10 mouse cellular contexts compared by ENCODE assay signal in genomic region chr11:115894755-115895520, GRCm38 (mm10). TPM values are rescaled to one million over a fixed set of nuclear protein-coding genes. Genes with fewer than 3 reads are reported as not detected.
A peak's percentile ranks its signal among the peaks of the same experiment; 100 is the strongest.
DNase-seq lines count a peak whose midpoint lies in the region; ATAC-seq and TF ChIP-seq lines count a peak whose summit lies in the region.
"Had no signal": no experiment of that assay in that cellular context is flagged by ENCODE, and none has a peak within 500 bp of the region (broad histone marks: within the 10 kb centered on the region; RNA-seq: fewer than 3 reads in every experiment).

No protein-coding gene starts in this region.

- H3K9ac ChIP-seq in limb, embryonic 11.5 days (ENCODE audit: low read length) = no peak overlapping the region
- H3K9ac ChIP-seq: embryonic facial prominence, embryonic 12.5 days had no signal

- 77% methylated on average over 14 of the region's 14 CpGs for WGBS in limb, embryonic 11.5 days
- 70% methylated on average over 14 of the region's 14 CpGs for WGBS in limb, embryonic 10.5 days
- 75% methylated on average over 14 of the region's 14 CpGs for WGBS in small intestine, adult 2 months

- H3K4me1 ChIP-seq in limb, embryonic 11.5 days (ENCODE audit: control insufficient read depth, insufficient read depth, low read length) = peaks cover 8% of the 10 kb centered on the region
- H3K4me1 ChIP-seq in limb, embryonic 10.5 days = peaks cover 21% of the 10 kb centered on the region
- H3K4me1 ChIP-seq in embryonic fibroblast, embryonic 13.5 days (ENCODE audit: control insufficient read depth, insufficient read depth, low read length) = no peaks in the 10 kb centered on the region
- H3K4me1 ChIP-seq in small intestine, adult 2 months (ENCODE audit: control insufficient read depth, insufficient read depth, insufficient read length, low read length) = peaks cover 4% of the 10 kb centered on the region

- ATAC-seq in limb, embryonic 11.5 days (ENCODE audit: insufficient number of reproducible peaks, low FRiP score, low TSS enrichment, low read depth) = no peak

- H3K27me3 ChIP-seq in limb, embryonic 11.5 days (ENCODE audit: control insufficient read depth, insufficient read depth, low read length) = no peaks in the 10 kb centered on the region
- H3K27me3 ChIP-seq in limb, embryonic 10.5 days (ENCODE audit: low read depth, poor library complexity, severe bottlenecking) = no peaks in the 10 kb centered on the region
- no peaks in the 10 kb centered on the region for H3K27me3 ChIP-seq in small intestine, adult 2 months (ENCODE audit: control insufficient read depth, insufficient read depth, low read length)
- H3K27me3 ChIP-seq: embryonic facial prominence, embryonic 12.5 days; limb, embryonic 12.5 days had no signal

- H3K4me3 ChIP-seq in limb, embryonic 11.5 days (ENCODE audit: low read depth, low read length) = no peak overlapping the region
- no peak overlapping the region for H3K4me3 ChIP-seq in limb, embryonic 10.5 days
- no peak overlapping the region for H3K4me3 ChIP-seq in embryonic fibroblast, embryonic 13.5 days (ENCODE audit: insufficient read depth, low read length)
- no peak overlapping the region for H3K4me3 ChIP-seq in small intestine, adult 2 months (ENCODE audit: low read depth, low read length)
- H3K4me3 ChIP-seq: embryonic facial prominence, embryonic 12.5 days; limb, embryonic 12.5 days had no signal

- H3K4me2 ChIP-seq in limb, embryonic 11.5 days (ENCODE audit: low read depth, severe bottlenecking) = no peak overlapping the region
- H3K4me2 ChIP-seq: embryonic facial prominence, embryonic 12.5 days; limb, embryonic 12.5 days had no signal

- no peak for DNase-seq in limb, embryonic 11.5 days (ENCODE audit: low spot score)
- DNase-seq in limb, embryonic 10.5 days (ENCODE audit: low spot score) = no peak
- peak; percentile 31 for DNase-seq in brain, adult 2 months (ENCODE audit: low read depth, low spot score)
- no peak for DNase-seq in spleen, postnatal 4 days (ENCODE audit: low spot score in 2 of 2)
- no peak for DNase-seq in right cerebral cortex, postnatal 4 days
- DNase-seq: right cerebral cortex, postnatal 25 days had no signal

- 0 out of 2 replicates have a peak overlapping the region, but pooled peaks have one; percentile 30 for H3K27ac ChIP-seq in limb, embryonic 11.5 days (replicated peaks; ENCODE audit: low read depth, low read length)
- H3K27ac ChIP-seq in limb, embryonic 10.5 days = no peak overlapping the region
- no peak overlapping the region for H3K27ac ChIP-seq in embryonic fibroblast, embryonic 13.5 days (ENCODE audit: insufficient read depth, low read length)
- H3K27ac ChIP-seq in small intestine, adult 2 months (ENCODE audit: insufficient read depth, low read depth, low read length) = no peak overlapping the region
- H3K27ac ChIP-seq: embryonic facial prominence, embryonic 12.5 days; limb, embryonic 12.5 days had no signal

- peaks cover 4% of the 10 kb centered on the region; the same call in 1 of the 2 replicates for H3K36me3 ChIP-seq in limb, embryonic 11.5 days (ENCODE audit: control insufficient read depth, insufficient read depth, low read length)
- peaks cover 57% of the 10 kb centered on the region for H3K36me3 ChIP-seq in limb, embryonic 10.5 days
- H3K36me3 ChIP-seq in small intestine, adult 2 months (ENCODE audit: control insufficient read depth, insufficient read depth, low read length) = peaks cover 68% of the 10 kb centered on the region

- H3K9me3 ChIP-seq in limb, embryonic 11.5 days (ENCODE audit: control insufficient read depth, low read length) = no peaks in the 10 kb centered on the region
- no peaks in the 10 kb centered on the region for H3K9me3 ChIP-seq in limb, embryonic 10.5 days (replicated peaks)
- H3K9me3 ChIP-seq: embryonic facial prominence, embryonic 12.5 days; limb, embryonic 12.5 days had no signal

- TF ChIP-seq CTCF in embryonic fibroblast, embryonic 13.5 days (IDR thresholded peaks at IDR 0.05; ENCODE audit: borderline replicate concordance, insufficient read depth, low read length) = peak; percentile 34; the same call in 1 of the 2 replicates
- TF ChIP-seq CTCF in small intestine, adult 2 months (IDR thresholded peaks at IDR 0.05; ENCODE audit: extremely low read depth, insufficient read length, insufficient replicate concordance, low read depth, low read length) = peak; percentile 36; the same call in 1 of the 2 replicates

- TF ChIP-seq POLR2A in embryonic fibroblast, embryonic 13.5 days (IDR thresholded peaks at IDR 0.05; ENCODE audit: low read depth, low read length) = no peak
- TF ChIP-seq POLR2A in small intestine, adult 2 months (IDR thresholded peaks at IDR 0.05; ENCODE audit: low read depth, low read length) = no peak

RNA-seq across cellular contexts. Expression of gene Smim5, which starts 4.8 kb away (rescaled TPM):
- 1.3 and 2.0 TPM in 2 replicates for polyA plus RNA-seq in limb, embryonic 11.5 days (2014; fragmentation: Nextera tagmentation; extraction: Ambion mirVana)
- polyA plus RNA-seq in limb, embryonic 10.5 days (2016; fragmentation: Nextera tagmentation; extraction: Ambion mirVana) = 1.7 and 2.0 TPM in 2 replicates
- not detected in 2 replicates for polyA plus RNA-seq in embryonic fibroblast, embryonic 13.5 days (2011; ENCODE audit: insufficient read length, low read depth, missing spikeins)
- 0.72 and 2.2 TPM in 2 replicates for polyA plus RNA-seq in small intestine, adult 2 months (2012; rRNA removed)

RNA-seq across cellular contexts. Expression of gene Smim6, which starts 16.9 kb away (rescaled TPM):
- polyA plus RNA-seq in limb, embryonic 11.5 days (2014; fragmentation: Nextera tagmentation; extraction: Ambion mirVana) = 0.31 and 0.52 TPM in 2 replicates
- 1.0 and 1.1 TPM in 2 replicates for polyA plus RNA-seq in limb, embryonic 10.5 days (2016; fragmentation: Nextera tagmentation; extraction: Ambion mirVana)
- polyA plus RNA-seq in embryonic fibroblast, embryonic 13.5 days (2011; ENCODE audit: insufficient read length, low read depth, missing spikeins) = not detected in 2 replicates
- 8.8 and 9.7 TPM in 2 replicates for polyA plus RNA-seq in small intestine, adult 2 months (2012; rRNA removed)

RNA-seq across cellular contexts. Expression of gene Myo15b, which starts 36.7 kb away (rescaled TPM):
- 0.11 TPM in 1 of 2 replicates, not detected in the other for polyA plus RNA-seq in limb, embryonic 11.5 days (2014; fragmentation: Nextera tagmentation; extraction: Ambion mirVana)
- polyA plus RNA-seq in limb, embryonic 10.5 days (2016; fragmentation: Nextera tagmentation; extraction: Ambion mirVana) = 0.05 and 0.18 TPM in 2 replicates
- polyA plus RNA-seq in embryonic fibroblast, embryonic 13.5 days (2011; ENCODE audit: insufficient read length, low read depth, missing spikeins) = not detected in 2 replicates
- 539 and 1,655 TPM in 2 replicates for polyA plus RNA-seq in small intestine, adult 2 months (2012; rRNA removed)
- polyA plus RNA-seq: limb, embryonic 12.5 days had no signal

RNA-seq across cellular contexts. Expression of gene Sap30bp, which starts 38.1 kb away (rescaled TPM):
- polyA plus RNA-seq in limb, embryonic 11.5 days (2014; fragmentation: Nextera tagmentation; extraction: Ambion mirVana) = 50.7 and 56.2 TPM in 2 replicates
- 47.9 and 52.2 TPM in 2 replicates for polyA plus RNA-seq in limb, embryonic 10.5 days (2016; fragmentation: Nextera tagmentation; extraction: Ambion mirVana)
- 45.2 and 50.0 TPM in 2 replicates for polyA plus RNA-seq in embryonic fibroblast, embryonic 13.5 days (2011; ENCODE audit: insufficient read length, low read depth, missing spikeins)
- 15.2 and 27.1 TPM in 2 replicates for polyA plus RNA-seq in small intestine, adult 2 months (2012; rRNA removed)

RNA-seq across cellular contexts. Expression of gene Recql5, which starts 38.3 kb away (rescaled TPM):
- 21.2 and 21.5 TPM in 2 replicates for polyA plus RNA-seq in limb, embryonic 11.5 days (2014; fragmentation: Nextera tagmentation; extraction: Ambion mirVana)
- polyA plus RNA-seq in limb, embryonic 10.5 days (2016; fragmentation: Nextera tagmentation; extraction: Ambion mirVana) = 30.4 and 34.6 TPM in 2 replicates
- polyA plus RNA-seq in embryonic fibroblast, embryonic 13.5 days (2011; ENCODE audit: insufficient read length, low read depth, missing spikeins) = 11.3 and 15.8 TPM in 2 replicates
- 5.8 and 9.2 TPM in 2 replicates for polyA plus RNA-seq in small intestine, adult 2 months (2012; rRNA removed)

Comparison
In these comparisons a context has a peak if more than half of its experiments do, and no peak if none do; other contexts are left out.
1. RNA of gene Myo15b, which starts 36.7 kb away (polyA plus RNA-seq): 539 to 1,655 TPM in small intestine, adult 2 months; 0.05 to 0.18 TPM in limb, embryonic 10.5 days, 0.11 TPM in limb, embryonic 11.5 days and not detected in embryonic fibroblast, embryonic 13.5 days; every median in the first group is over 100 times any median in the second.